Mouse (Mus musculus) ES-Bruce4 (cell line): ENCODE measurements around the gene Cd7. TPM values are rescaled to one million over a fixed set of nuclear protein-coding genes. Genes with fewer than 3 reads are reported as not detected.

ENCODE experiments used
- H3K27ac ChIP-seq: 2 replicates; pipeline ENCODE4 v1.5.1; 2012; ENCODE audit warnings: low read length, inconsistent platforms; ENCODE audit not compliant: insufficient read depth
- H3K27me3 ChIP-seq: 2 replicates; pipeline ENCODE4 v1.6.1; 2012; ENCODE audit warnings: mild to moderate bottlenecking, low read length, inconsistent platforms; ENCODE audit not compliant: control insufficient read depth, poor library complexity, insufficient read depth, severe bottlenecking
- H3K36me3 ChIP-seq: 2 replicates; pipeline ENCODE4 v1.6.1; 2012; ENCODE audit warnings: inconsistent platforms, mild to moderate bottlenecking, low read length, moderate library complexity; ENCODE audit not compliant: control insufficient read depth, poor library complexity, insufficient read depth, severe bottlenecking
- H3K4me1 ChIP-seq: one replicate; pipeline ENCODE4 v1.8.1; 2011; ENCODE audit warnings: low read length; ENCODE audit not compliant: control insufficient read depth, insufficient read depth
- H3K4me3 ChIP-seq: 2 replicates; pipeline ENCODE4 v1.5.1; 2011; ENCODE audit warnings: low read depth, mild to moderate bottlenecking, low read length
- H3K9ac ChIP-seq: 2 replicates; pipeline ENCODE4 v1.6.1; 2012; ENCODE audit warnings: low read depth, mild to moderate bottlenecking, inconsistent platforms; ENCODE audit not compliant: poor library complexity, severe bottlenecking
- H3K9me3 ChIP-seq: replicated peaks from 2 replicates; pipeline ENCODE4 v1.6.1; 2012; ENCODE audit warnings: mild to moderate bottlenecking, low read length, inconsistent platforms; ENCODE audit not compliant: control insufficient read depth, poor library complexity, insufficient read depth, severe bottlenecking
- CTCF ChIP-seq: IDR thresholded peaks from one replicate; pipeline ENCODE4 v1.8.1; 2011; ENCODE audit warnings: low read depth, low read length
- EP300 ChIP-seq: IDR thresholded peaks from 2 replicates; pipeline ENCODE4 v1.6.1; 2011; ENCODE audit warnings: low read depth, low read length; ENCODE audit not compliant: insufficient read depth
- POLR2A ChIP-seq: IDR thresholded peaks from one replicate; pipeline ENCODE4 v1.8.1; 2011; ENCODE audit warnings: low read length; ENCODE audit not compliant: insufficient read depth
- polyA plus RNA-seq: library from polyadenylated mRNA; stranded (reverse); fragments of >200 nt; gene quantifications from 2 replicates; pipeline ENCODE4 v1.2.4, GENCODE M21; 2011; ENCODE audit warnings: low read depth; ENCODE audit not compliant: missing spikeins, insufficient read depth, insufficient read length

Cd7 gene
- polyA plus RNA-seq, 1 experiment, result not detected

- no peak overlapping the region for H3K27ac ChIP-seq
- no peak overlapping the region for H3K9ac ChIP-seq
- no peaks in the 10 kb centered on the region for H3K9me3 ChIP-seq
- H3K36me3 ChIP-seq, result no peaks in the 10 kb centered on the region
- TF ChIP-seq POLR2A (no peak), CTCF (no peak), EP300 (no peak)
- H3K4me1 ChIP-seq, result no peaks in the 10 kb centered on the region
- no peak overlapping the region for H3K4me3 ChIP-seq
- no peaks in the 10 kb centered on the region for H3K27me3 ChIP-seq
Measured at GRCm38 (mm10) chr11:121010044-121010755, 29.0 kb downstream of the Cd7 start.

- Histone ChIP-seq H3K9ac (no peak overlapping the region), H3K27ac (no peak overlapping the region), H3K4me1 (peaks cover 2% of the 10 kb centered on the region), H3K4me3 (no peak overlapping the region), H3K9me3 (no peaks in the 10 kb centered on the region), H3K36me3 (no peaks in the 10 kb centered on the region), H3K27me3 (no peaks in the 10 kb centered on the region)
- no peak for TF ChIP-seq EP300
- TF ChIP-seq POLR2A, result no peak
- TF ChIP-seq CTCF, result no peak
Measured at GRCm38 (mm10) chr11:121006184-121006583, 33.0 kb downstream of the Cd7 start.

DNA sequence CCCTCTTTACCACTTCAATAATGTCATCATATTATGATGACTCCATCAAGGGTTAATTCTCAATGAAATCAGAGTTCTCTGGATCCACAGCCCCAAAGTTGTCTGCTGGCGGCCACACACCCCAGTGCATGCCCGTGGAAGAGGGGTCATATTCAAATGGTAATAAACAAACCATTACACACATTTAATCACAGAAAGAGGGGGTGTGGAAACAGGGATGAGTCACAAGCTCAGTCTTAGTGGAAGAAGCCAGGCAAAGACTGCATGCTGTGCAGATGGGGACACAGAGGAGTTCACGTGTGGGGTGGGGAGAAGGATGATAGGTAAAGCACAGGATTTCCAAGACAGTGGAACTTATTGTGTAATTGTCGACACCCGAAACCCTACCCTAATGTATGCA, 34.9 kb downstream of the Cd7 start:
- H3K27me3 ChIP-seq, result no peaks in the 10 kb centered on the region
- H3K27ac ChIP-seq, result no peak overlapping the region
- no peak overlapping the region for H3K4me3 ChIP-seq
- no peaks in the 10 kb centered on the region for H3K9me3 ChIP-seq
- no peak overlapping the region for H3K9ac ChIP-seq
- TF ChIP-seq POLR2A (no peak), EP300 (no peak), CTCF (no peak)
- H3K4me1 ChIP-seq, result peaks cover 2% of the 10 kb centered on the region
- no peaks in the 10 kb centered on the region for H3K36me3 ChIP-seq

DNA sequence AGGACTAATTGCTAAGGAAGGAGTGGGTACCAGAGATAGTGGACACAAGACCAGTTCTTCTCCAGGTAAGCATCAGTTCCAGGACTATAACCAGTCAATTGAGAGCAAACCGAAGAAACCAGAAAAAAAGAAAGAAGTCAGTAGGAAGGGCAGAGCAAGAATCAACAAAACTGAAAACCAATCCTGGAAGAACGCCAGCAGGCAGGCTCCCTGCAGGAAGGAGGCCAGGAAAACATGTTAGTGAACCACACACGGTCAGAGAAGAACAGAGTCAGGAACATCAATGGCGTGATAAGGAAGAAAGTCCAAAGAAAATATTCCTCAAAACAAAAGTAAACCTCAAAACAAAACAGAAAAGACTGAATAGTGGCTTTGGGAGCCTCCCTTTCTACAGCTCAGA, 37.3 kb downstream of the Cd7 start:
- H3K9ac ChIP-seq, result no peak overlapping the region

GRCm38 (mm10) chr11:120994741-120995140, 44.5 kb downstream of the Cd7 start:
- H3K36me3 ChIP-seq, result no peaks in the 10 kb centered on the region
- H3K4me3 ChIP-seq, result no peak overlapping the region
- H3K27me3 ChIP-seq, result no peaks in the 10 kb centered on the region
- no peak overlapping the region for H3K27ac ChIP-seq
- no peak overlapping the region for H3K9ac ChIP-seq
- H3K4me1 ChIP-seq, result no peaks in the 10 kb centered on the region
- TF ChIP-seq CTCF (no peak), EP300 (no peak), POLR2A (no peak)
- no peaks in the 10 kb centered on the region for H3K9me3 ChIP-seq

More for the DNA sequence above, 37.3 kb downstream of the Cd7 start:
- TF ChIP-seq POLR2A, result no peak
- no peak for TF ChIP-seq CTCF
- Histone ChIP-seq H3K27ac (no peak overlapping the region), H3K4me3 (no peak overlapping the region), H3K36me3 (no peaks in the 10 kb centered on the region), H3K9me3 (no peaks in the 10 kb centered on the region), H3K4me1 (peaks cover 2% of the 10 kb centered on the region), H3K27me3 (no peaks in the 10 kb centered on the region)

- TF ChIP-seq EP300 (no peak), CTCF (no peak), POLR2A (no peak)
- no peak overlapping the region for H3K4me3 ChIP-seq
- H3K36me3 ChIP-seq, result no peaks in the 10 kb centered on the region
- no peak overlapping the region for H3K9ac ChIP-seq
- H3K4me1 ChIP-seq, result peaks cover 3% of the 10 kb centered on the region
- H3K27ac ChIP-seq, result no peak overlapping the region
- H3K9me3 ChIP-seq, result no peaks in the 10 kb centered on the region
- H3K27me3 ChIP-seq, result no peaks in the 10 kb centered on the region
Measured at GRCm38 (mm10) chr11:120993586-120993985, 45.6 kb downstream of the Cd7 start.
